Mouse (Mus musculus): ENCODE results near the gene Mtg2. TPM values are rescaled to one million over a fixed set of nuclear protein-coding genes. Genes with fewer than 3 reads are reported as not detected.
A peak's percentile ranks its signal among the peaks of the same experiment; 100 is the strongest.

Gene Mtg2
- polyA plus RNA-seq, 1 experiment = 27.4 TPM

- Histone ChIP-seq H3K27ac (ENCODE audit: insufficient read depth, low read length) (no peak overlapping the region), H3K4me1 (ENCODE audit: control insufficient read depth, insufficient read depth, low read length) (no peaks in the 10 kb centered on the region; the same call in 1 of the 2 replicates), H3K4me3 (ENCODE audit: insufficient read depth, low read length) (no peak overlapping the region)
- TF ChIP-seq POLR2A (IDR thresholded peaks at IDR 0.05; ENCODE audit: extremely low read depth, insufficient read depth, low read length) (no peak), CTCF (IDR thresholded peaks at IDR 0.05; ENCODE audit: extremely low read depth, insufficient read depth, low read length) (peak; percentile 77)
These were observed 19.4 kb upstream of the Mtg2 start for GRCm38 (mm10) chr2:180050986-180051385.

GRCm38 (mm10) chr2:180051986-180052733, 18.2 kb upstream of the Mtg2 start:
- H3K4me3 ChIP-seq (ENCODE audit: insufficient read depth, low read length) = no peak overlapping the region
- H3K27ac ChIP-seq (ENCODE audit: insufficient read depth, low read length) = no peak overlapping the region
- H3K4me1 ChIP-seq (ENCODE audit: control insufficient read depth, insufficient read depth, low read length) = no peaks in the 10 kb centered on the region
- TF ChIP-seq POLR2A (IDR thresholded peaks at IDR 0.05; ENCODE audit: extremely low read depth, insufficient read depth, low read length) (no peak), CTCF (IDR thresholded peaks at IDR 0.05; ENCODE audit: extremely low read depth, insufficient read depth, low read length) (peak; percentile 39; the same call in 1 of the 2 replicates)

- Histone ChIP-seq H3K4me3 (ENCODE audit: insufficient read depth, low read length) (no peak overlapping the region), H3K27ac (ENCODE audit: insufficient read depth, low read length) (no peak overlapping the region), H3K4me1 (ENCODE audit: control insufficient read depth, insufficient read depth, low read length) (no peaks in the 10 kb centered on the region)
- TF ChIP-seq POLR2A (IDR thresholded peaks at IDR 0.05; ENCODE audit: extremely low read depth, insufficient read depth, low read length) = no peak
- TF ChIP-seq CTCF (IDR thresholded peaks at IDR 0.05; ENCODE audit: extremely low read depth, insufficient read depth, low read length) = no peak
These were observed 17.4 kb upstream of the Mtg2 start for GRCm38 (mm10) chr2:180053001-180053400.

- TF ChIP-seq CTCF (IDR thresholded peaks at IDR 0.05; ENCODE audit: extremely low read depth, insufficient read depth, low read length) = no peak
- no peak for TF ChIP-seq POLR2A (IDR thresholded peaks at IDR 0.05; ENCODE audit: extremely low read depth, insufficient read depth, low read length)
- Histone ChIP-seq H3K4me3 (ENCODE audit: insufficient read depth, low read length) (no peak overlapping the region), H3K4me1 (ENCODE audit: control insufficient read depth, insufficient read depth, low read length) (no peaks in the 10 kb centered on the region), H3K27ac (ENCODE audit: insufficient read depth, low read length) (no peak overlapping the region)
These were observed 6.9 kb upstream of the Mtg2 start for GRCm38 (mm10) chr2:180063338-180064131.

- TF ChIP-seq CTCF (IDR thresholded peaks at IDR 0.05; ENCODE audit: extremely low read depth, insufficient read depth, low read length) = no peak
- TF ChIP-seq POLR2A (IDR thresholded peaks at IDR 0.05; ENCODE audit: extremely low read depth, insufficient read depth, low read length) = no peak
- H3K4me3 ChIP-seq (ENCODE audit: insufficient read depth, low read length) = peak overlapping the region; percentile 57
- H3K4me1 ChIP-seq (ENCODE audit: control insufficient read depth, insufficient read depth, low read length) = peaks cover 3% of the 10 kb centered on the region; the same call in 1 of the 2 replicates
- H3K27ac ChIP-seq (ENCODE audit: insufficient read depth, low read length) = no peak overlapping the region
These were observed 463 bp upstream of the Mtg2 start for GRCm38 (mm10) chr2:180069770-180070480.

GRCm38 (mm10) chr2:180071671-180072070, 1.3 kb downstream of the Mtg2 start:
- H3K27ac ChIP-seq (ENCODE audit: insufficient read depth, low read length) = no peak overlapping the region
- TF ChIP-seq CTCF (IDR thresholded peaks at IDR 0.05; ENCODE audit: extremely low read depth, insufficient read depth, low read length) = no peak
- no peak for TF ChIP-seq POLR2A (IDR thresholded peaks at IDR 0.05; ENCODE audit: extremely low read depth, insufficient read depth, low read length)
- H3K4me1 ChIP-seq (ENCODE audit: control insufficient read depth, insufficient read depth, low read length) = peaks cover 3% of the 10 kb centered on the region; the same call in 1 of the 2 replicates
- H3K4me3 ChIP-seq (ENCODE audit: insufficient read depth, low read length) = no peak overlapping the region; the same call in 1 of the 2 replicates

- Histone ChIP-seq H3K4me1 (ENCODE audit: control insufficient read depth, insufficient read depth, low read length) (peaks cover 3% of the 10 kb centered on the region; the same call in 1 of the 2 replicates), H3K27ac (ENCODE audit: insufficient read depth, low read length) (no peak overlapping the region), H3K4me3 (ENCODE audit: insufficient read depth, low read length) (no peak overlapping the region)
- TF ChIP-seq CTCF (IDR thresholded peaks at IDR 0.05; ENCODE audit: extremely low read depth, insufficient read depth, low read length) (no peak), POLR2A (IDR thresholded peaks at IDR 0.05; ENCODE audit: extremely low read depth, insufficient read depth, low read length) (no peak)
These were observed 2.5 kb downstream of the Mtg2 start for GRCm38 (mm10) chr2:180072886-180073285.

GRCm38 (mm10) chr2:180077622-180078021, 7.2 kb downstream of the Mtg2 start:
- no peak for TF ChIP-seq POLR2A (IDR thresholded peaks at IDR 0.05; ENCODE audit: extremely low read depth, insufficient read depth, low read length)
- TF ChIP-seq CTCF (IDR thresholded peaks at IDR 0.05; ENCODE audit: extremely low read depth, insufficient read depth, low read length) = no peak
- no peak overlapping the region for H3K27ac ChIP-seq (ENCODE audit: insufficient read depth, low read length)
- no peak overlapping the region for H3K4me3 ChIP-seq (ENCODE audit: insufficient read depth, low read length)
- H3K4me1 ChIP-seq (ENCODE audit: control insufficient read depth, insufficient read depth, low read length) = no peaks in the 10 kb centered on the region

- TF ChIP-seq POLR2A (IDR thresholded peaks at IDR 0.05; ENCODE audit: extremely low read depth, insufficient read depth, low read length) (no peak), CTCF (IDR thresholded peaks at IDR 0.05; ENCODE audit: extremely low read depth, insufficient read depth, low read length) (no peak)
These were observed 10.3 kb downstream of the Mtg2 start for GRCm38 (mm10) chr2:180080680-180081079.

More at GRCm38 (mm10) chr2:180080680-180081079, 10.3 kb downstream of the Mtg2 start:
- no peak overlapping the region for H3K27ac ChIP-seq (ENCODE audit: insufficient read depth, low read length)
- peaks cover 2% of the 10 kb centered on the region; the same call in 1 of the 2 replicates for H3K4me1 ChIP-seq (ENCODE audit: control insufficient read depth, insufficient read depth, low read length)
- H3K4me3 ChIP-seq (ENCODE audit: insufficient read depth, low read length) = no peak overlapping the region
